ENCODE assay signal across 16 mouse cellular contexts in the genomic region with DNA sequence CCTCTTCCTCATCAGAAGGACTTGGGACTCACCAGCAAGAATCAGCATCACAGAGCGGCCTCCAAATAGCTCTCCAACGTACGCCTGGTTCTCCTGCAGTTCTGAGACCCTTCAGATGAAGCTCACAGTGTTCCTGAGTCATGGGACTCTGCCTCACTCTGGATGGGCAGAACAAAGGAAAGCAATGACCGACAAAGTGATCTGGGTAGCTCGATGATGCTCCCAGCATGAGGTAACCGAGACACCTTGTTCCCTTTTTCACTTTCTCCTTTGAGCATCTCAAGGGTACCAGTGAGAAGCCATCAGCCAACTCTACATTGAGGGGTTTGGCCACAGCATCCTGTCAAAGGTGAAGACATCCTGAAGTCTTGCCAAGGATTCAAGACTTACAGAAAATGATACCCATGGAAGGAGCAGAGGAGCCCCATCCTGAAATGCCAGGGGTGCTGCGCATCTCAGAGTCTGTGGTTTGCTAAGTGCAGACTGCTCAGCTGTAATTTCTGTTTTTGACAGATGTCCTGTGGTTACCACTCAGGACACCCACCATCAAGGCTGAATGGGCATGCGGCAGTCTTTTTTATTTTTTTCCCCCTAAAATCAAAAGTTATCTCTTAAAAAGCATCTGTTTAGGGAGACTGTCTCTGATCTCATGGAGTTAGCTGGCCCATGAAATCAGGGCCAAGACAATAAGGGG. TPM values are rescaled to one million over a fixed set of nuclear protein-coding genes. Genes with fewer than 3 reads are reported as not detected.
DNase-seq lines count a peak whose midpoint lies in the region; ATAC-seq and TF ChIP-seq lines count a peak whose summit lies in the region.
"Had no signal": no experiment of that assay in that cellular context is flagged by ENCODE, and none has a peak within 500 bp of the region (broad histone marks: within the 10 kb centered on the region; RNA-seq: fewer than 3 reads in every experiment).

No protein-coding gene starts in this region.

- H3K79me2 ChIP-seq in myocyte (ENCODE audit: control insufficient read depth, insufficient read depth) = no peaks in the 10 kb centered on the region

- 0 out of 2 replicates have a peak overlapping the region, but pooled peaks have one; percentile 17 for H3K27ac ChIP-seq in forebrain, embryonic 10.5 days
- H3K27ac ChIP-seq in forebrain, embryonic 12.5 days = no peak overlapping the region
- peak overlapping the region; percentile 76 for H3K27ac ChIP-seq in lung, embryonic 15.5 days
- peak overlapping the region; percentile 84 for H3K27ac ChIP-seq in liver, embryonic 12.5 days
- H3K27ac ChIP-seq in midbrain, embryonic 16.5 days (ENCODE audit: low read length) = no peak overlapping the region
- H3K27ac ChIP-seq: embryonic facial prominence, embryonic 15.5 days; hindbrain, embryonic 12.5 days; neural tube, embryonic 13.5 days had no signal

- no peak for TF ChIP-seq POLR2A in myocyte (IDR thresholded peaks at IDR 0.05; ENCODE audit: insufficient read length, low read depth)

- no peaks in the 10 kb centered on the region for H3K9me3 ChIP-seq in forebrain, embryonic 10.5 days
- no peaks in the 10 kb centered on the region for H3K9me3 ChIP-seq in forebrain, embryonic 12.5 days
- H3K9me3 ChIP-seq in lung, embryonic 15.5 days = no peaks in the 10 kb centered on the region
- no peaks in the 10 kb centered on the region for H3K9me3 ChIP-seq in liver, embryonic 12.5 days (replicated peaks)
- no peaks in the 10 kb centered on the region for H3K9me3 ChIP-seq in midbrain, embryonic 16.5 days (replicated peaks; ENCODE audit: control insufficient read depth, low read length, poor library complexity, severe bottlenecking)
- H3K9me3 ChIP-seq: embryonic facial prominence, embryonic 15.5 days; hindbrain, embryonic 12.5 days; neural tube, embryonic 13.5 days had no signal

- H3ac ChIP-seq in myocyte (ENCODE audit: control insufficient read depth, insufficient read length) = no peak overlapping the region

- H3K4me1 ChIP-seq in forebrain, embryonic 10.5 days = peaks cover 23% of the 10 kb centered on the region
- H3K4me1 ChIP-seq in forebrain, embryonic 12.5 days = 0 out of 2 replicates have a peak, but pooled peaks cover 2% of the 10 kb centered on the region
- H3K4me1 ChIP-seq in lung, embryonic 15.5 days = peaks cover 42% of the 10 kb centered on the region
- H3K4me1 ChIP-seq in liver, embryonic 12.5 days = peaks cover 95% of the 10 kb centered on the region
- H3K4me1 ChIP-seq in midbrain, embryonic 16.5 days (ENCODE audit: control insufficient read depth, insufficient read depth, low read length) = no peaks in the 10 kb centered on the region

- no peak overlapping the region for H3K4me2 ChIP-seq in forebrain, embryonic 12.5 days
- no peak overlapping the region for H3K4me2 ChIP-seq in lung, embryonic 15.5 days
- H3K4me2 ChIP-seq in liver, embryonic 12.5 days = peak overlapping the region; percentile 60
- peak overlapping the region; percentile 73 for H3K4me2 ChIP-seq in myocyte (ENCODE audit: low read depth)
- no peak overlapping the region for H3K4me2 ChIP-seq in midbrain, embryonic 16.5 days (ENCODE audit: low read length)
- H3K4me2 ChIP-seq: embryonic facial prominence, embryonic 15.5 days; hindbrain, embryonic 12.5 days; neural tube, embryonic 13.5 days had no signal

- no peaks in the 10 kb centered on the region for H3K36me3 ChIP-seq in forebrain, embryonic 10.5 days (replicated peaks)
- H3K36me3 ChIP-seq in forebrain, embryonic 12.5 days (replicated peaks) = no peaks in the 10 kb centered on the region
- H3K36me3 ChIP-seq in lung, embryonic 15.5 days = no peaks in the 10 kb centered on the region
- H3K36me3 ChIP-seq in liver, embryonic 12.5 days = no peaks in the 10 kb centered on the region
- H3K36me3 ChIP-seq in myocyte (ENCODE audit: control insufficient read depth, insufficient read depth) = no peaks in the 10 kb centered on the region
- no peaks in the 10 kb centered on the region for H3K36me3 ChIP-seq in midbrain, embryonic 16.5 days (ENCODE audit: control insufficient read depth, insufficient read depth, low read length)
- H3K36me3 ChIP-seq: embryonic facial prominence, embryonic 15.5 days; hindbrain, embryonic 12.5 days; neural tube, embryonic 13.5 days had no signal

- H3K9ac ChIP-seq in forebrain, embryonic 12.5 days = no peak overlapping the region
- H3K9ac ChIP-seq in lung, embryonic 15.5 days = no peak overlapping the region
- H3K9ac ChIP-seq in liver, embryonic 12.5 days = peak overlapping the region; percentile 52
- H3K9ac ChIP-seq in midbrain, embryonic 16.5 days (ENCODE audit: low read depth, low read length) = no peak overlapping the region
- H3K9ac ChIP-seq: embryonic facial prominence, embryonic 15.5 days; hindbrain, embryonic 12.5 days; neural tube, embryonic 13.5 days had no signal

- no peak for DNase-seq in forebrain, embryonic 10.5 days (ENCODE audit: extremely low spot score, low spot score)
- DNase-seq in lung, postnatal 4 days = no peak
- no peak for DNase-seq in kidney, adult 8-10 months
- DNase-seq: gastrocnemius, postnatal 25 days; right cerebral cortex, postnatal 4 days; thymus, postnatal 36 days had no signal

- ATAC-seq in forebrain, embryonic 12.5 days (ENCODE audit: low FRiP score) = no peak
- ATAC-seq in lung, embryonic 15.5 days (ENCODE audit: borderline replicate concordance, extremely low read depth, low FRiP score, low TSS enrichment) = no peak
- ATAC-seq in liver, embryonic 12.5 days = no peak
- ATAC-seq in midbrain, embryonic 16.5 days = no peak
- ATAC-seq: forebrain, embryonic 14.5 days; Patski had no signal

- WGBS in forebrain, embryonic 10.5 days = 90% methylated on average over 8 of the region's 8 CpGs
- WGBS in forebrain, embryonic 12.5 days = 91% methylated on average over 8 of the region's 8 CpGs
- 81% methylated on average over 8 of the region's 8 CpGs for WGBS in lung, embryonic 15.5 days
- WGBS in liver, embryonic 12.5 days (ENCODE audit: insufficient replicate concordance) = 65% methylated on average over 8 of the region's 8 CpGs
- 90% methylated on average over 8 of the region's 8 CpGs for WGBS in midbrain, embryonic 16.5 days

- no peaks in the 10 kb centered on the region for H3K27me3 ChIP-seq in forebrain, embryonic 10.5 days (ENCODE audit: poor library complexity, severe bottlenecking)
- H3K27me3 ChIP-seq in forebrain, embryonic 12.5 days = no peaks in the 10 kb centered on the region
- peaks cover 11% of the 10 kb centered on the region; the same call in 1 of the 2 replicates for H3K27me3 ChIP-seq in lung, embryonic 15.5 days
- no peaks in the 10 kb centered on the region for H3K27me3 ChIP-seq in liver, embryonic 12.5 days (replicated peaks)
- H3K27me3 ChIP-seq in myocyte (ENCODE audit: control insufficient read depth, insufficient read depth, insufficient read length) = no peaks in the 10 kb centered on the region
- H3K27me3 ChIP-seq in midbrain, embryonic 16.5 days (ENCODE audit: control insufficient read depth, insufficient read depth, low read depth, low read length) = no peaks in the 10 kb centered on the region
- H3K27me3 ChIP-seq: embryonic facial prominence, embryonic 15.5 days; hindbrain, embryonic 12.5 days; neural tube, embryonic 13.5 days; Patski had no signal

- H3K4me3 ChIP-seq in forebrain, embryonic 10.5 days = no peak overlapping the region
- no peak overlapping the region for H3K4me3 ChIP-seq in forebrain, embryonic 12.5 days (replicated peaks)
- H3K4me3 ChIP-seq in lung, embryonic 15.5 days = no peak overlapping the region
- H3K4me3 ChIP-seq in liver, embryonic 12.5 days = peak overlapping the region; percentile 20; the same call in 1 of the 2 replicates
- H3K4me3 ChIP-seq in myocyte = peak overlapping the region; percentile 0
- H3K4me3 ChIP-seq in midbrain, embryonic 16.5 days (ENCODE audit: low read depth, low read length) = no peak overlapping the region
- H3K4me3 ChIP-seq: embryonic facial prominence, embryonic 15.5 days; hindbrain, embryonic 12.5 days; neural tube, embryonic 13.5 days had no signal

TF ChIP-seq in myocyte, 11 proteins besides CTCF, POLR2A, EP300 and RAD21:
- TF ChIP-seq MAX (IDR thresholded peaks at IDR 0.05; ENCODE audit: low read depth) (no peak), MYOG (IDR thresholded peaks at IDR 0.05; ENCODE audit: control insufficient read depth in 1 of 3, insufficient read depth in 1 of 3, insufficient read length in 2 of 3, low read depth in 2 of 3) (peak in 1 of 3 experiments; percentile 67), TCF3 (IDR thresholded peaks at IDR 0.05; ENCODE audit: insufficient read length, low read depth) (peak; percentile 52), MYOD1 (IDR thresholded peaks at IDR 0.05; ENCODE audit: control insufficient read depth in 1 of 3, insufficient read length in 2 of 3, low read depth in 2 of 3) (peak in 2 of 3 experiments; percentile 69 to 74), TCF12 (IDR thresholded peaks at IDR 0.05; ENCODE audit: insufficient read depth, poor library complexity, severe bottlenecking) (peak; percentile 77), SRF (IDR thresholded peaks at IDR 0.05; ENCODE audit: control insufficient read depth, insufficient read length, low read depth) (no peak), USF1 (IDR thresholded peaks at IDR 0.05; ENCODE audit: low read depth) (no peak), E2F4 (IDR thresholded peaks at IDR 0.05; ENCODE audit: insufficient read depth) (no peak), REST (IDR thresholded peaks at IDR 0.05; ENCODE audit: insufficient read depth, insufficient read length) (no peak)

RNA-seq across cellular contexts. Expression of gene Pofut2, which starts 32.9 kb away (rescaled TPM):
- polyA plus RNA-seq in forebrain, embryonic 10.5 days (2016; fragmentation: Nextera tagmentation; extraction: Ambion mirVana) = 69.6 and 72.9 TPM in 2 replicates
- 65.8 and 66.4 TPM in 2 replicates for polyA plus RNA-seq in forebrain, embryonic 12.5 days (2016; fragmentation: Nextera tagmentation; extraction: Ambion mirVana)
- polyA plus RNA-seq in lung, embryonic 15.5 days (2015; fragmentation: Nextera tagmentation; extraction: Ambion mirVana) = 128 and 139 TPM in 2 replicates
- polyA plus RNA-seq in liver, embryonic 12.5 days (2016; fragmentation: Nextera tagmentation; extraction: Ambion mirVana) = 40.7 and 43.2 TPM in 2 replicates
- polyA plus RNA-seq in myocyte (2012; fragmentation: generic; extraction: Trizol) = 89.9 TPM
- 51.5 and 52.5 TPM in 2 replicates for polyA plus RNA-seq in midbrain, embryonic 16.5 days (2015; fragmentation: Nextera tagmentation; extraction: Ambion mirVana)

RNA-seq across cellular contexts. Expression of gene Col18a1, which starts 59.8 kb away (rescaled TPM):
- polyA plus RNA-seq in forebrain, embryonic 10.5 days (2016; fragmentation: Nextera tagmentation; extraction: Ambion mirVana) = 147 and 152 TPM in 2 replicates
- polyA plus RNA-seq in forebrain, embryonic 12.5 days (2016; fragmentation: Nextera tagmentation; extraction: Ambion mirVana) = 79.0 and 83.1 TPM in 2 replicates
- 263 and 283 TPM in 2 replicates for polyA plus RNA-seq in lung, embryonic 15.5 days (2015; fragmentation: Nextera tagmentation; extraction: Ambion mirVana)
- polyA plus RNA-seq in liver, embryonic 12.5 days (2016; fragmentation: Nextera tagmentation; extraction: Ambion mirVana) = 38.3 and 42.4 TPM in 2 replicates
- polyA plus RNA-seq in myocyte (2012; fragmentation: generic; extraction: Trizol) = 402 TPM
- 20.4 and 25.3 TPM in 2 replicates for polyA plus RNA-seq in midbrain, embryonic 16.5 days (2015; fragmentation: Nextera tagmentation; extraction: Ambion mirVana)

Comparison
In these comparisons a context has a peak if more than half of its experiments do, and no peak if none do; other contexts are left out.
1. H3K27ac ChIP-seq: peak in forebrain, embryonic 10.5 days (single experiment), lung, embryonic 15.5 days (single experiment) and liver, embryonic 12.5 days (single experiment); none in forebrain, embryonic 12.5 days (single experiment) and midbrain, embryonic 16.5 days (single experiment).
2. H3K4me3 ChIP-seq: peak in liver, embryonic 12.5 days (single experiment) and myocyte (single experiment); none in forebrain, embryonic 10.5 days (single experiment), forebrain, embryonic 12.5 days (single experiment), lung, embryonic 15.5 days (single experiment) and midbrain, embryonic 16.5 days (single experiment).
3. H3K4me2 ChIP-seq: peak in liver, embryonic 12.5 days (single experiment) and myocyte (single experiment); none in forebrain, embryonic 12.5 days (single experiment), lung, embryonic 15.5 days (single experiment) and midbrain, embryonic 16.5 days (single experiment).